ENCODE assay signal across 8 mouse cellular contexts in genomic region chr14:16250099-16250498, GRCm38 (mm10). TPM values are rescaled to one million over a fixed set of nuclear protein-coding genes. Genes with fewer than 3 reads are reported as not detected.
A peak's percentile ranks its signal among the peaks of the same experiment; 100 is the strongest.
DNase-seq lines count a peak whose midpoint lies in the region; ATAC-seq and TF ChIP-seq lines count a peak whose summit lies in the region.

No protein-coding gene starts in this region.

- peaks cover 6% of the 10 kb centered on the region for H3K36me3 ChIP-seq in heart, postnatal 0 days (replicated peaks; ENCODE audit: control insufficient read depth, insufficient read depth, low read length)
- H3K36me3 ChIP-seq in hindbrain, embryonic 15.5 days: 0 out of 2 replicates have a peak, but pooled peaks cover under 1% of the 10 kb centered on the region
- H3K36me3 ChIP-seq in midbrain, embryonic 14.5 days (ENCODE audit: control insufficient read depth, insufficient read depth, low read length): peaks cover under 1% of the 10 kb centered on the region; the same call in 1 of the 2 replicates

- TF ChIP-seq CTCF in heart, postnatal 0 days (IDR thresholded peaks at IDR 0.05; ENCODE audit: low read depth): no peak

- peak overlapping the region; percentile 70 for H3K4me3 ChIP-seq in heart, postnatal 0 days (ENCODE audit: low read depth, low read length)
- peak overlapping the region; percentile 88 for H3K4me3 ChIP-seq in brown adipose tissue, adult 24 weeks (ENCODE audit: insufficient read depth, low read depth, low read length)
- H3K4me3 ChIP-seq in hindbrain, embryonic 15.5 days: peak overlapping the region; percentile 97
- H3K4me3 ChIP-seq in midbrain, embryonic 14.5 days (replicated peaks; ENCODE audit: low read depth, low read length): peak overlapping the region; percentile 79

- intact Hi-C loops in heart, postnatal 14 days (cut with DNase I): no loop called here
- intact Hi-C loops in gastrocnemius, postnatal 36 days (cut with DNase I): no loop called here

- 65% methylated on average over 3 of the region's 3 CpGs for WGBS in heart, postnatal 0 days
- 65% methylated on average over 3 of the region's 3 CpGs for WGBS in hindbrain, embryonic 15.5 days
- 70% methylated on average over 3 of the region's 3 CpGs for WGBS in midbrain, embryonic 14.5 days

- TF ChIP-seq EP300 in heart, postnatal 0 days (IDR thresholded peaks at IDR 0.05; ENCODE audit: low read depth): no peak

- peak overlapping the region; percentile 75 for H3K4me2 ChIP-seq in heart, postnatal 0 days (ENCODE audit: low read depth, low read length)
- peak overlapping the region; percentile 93 for H3K4me2 ChIP-seq in hindbrain, embryonic 15.5 days
- peak overlapping the region; percentile 93 for H3K4me2 ChIP-seq in midbrain, embryonic 14.5 days (ENCODE audit: low read length)

- peaks cover 11% of the 10 kb centered on the region; the same call in 1 of the 2 replicates for H3K4me1 ChIP-seq in heart, postnatal 0 days (ENCODE audit: control insufficient read depth, insufficient read depth)
- H3K4me1 ChIP-seq in brown adipose tissue, adult 24 weeks (ENCODE audit: control insufficient read depth, insufficient read depth, insufficient read length, low read length): peaks cover 3% of the 10 kb centered on the region
- peaks cover 18% of the 10 kb centered on the region for H3K4me1 ChIP-seq in hindbrain, embryonic 15.5 days (replicated peaks)
- H3K4me1 ChIP-seq in midbrain, embryonic 14.5 days (ENCODE audit: control insufficient read depth, insufficient read depth, low read length): peaks cover 9% of the 10 kb centered on the region

- H3K27ac ChIP-seq in heart, postnatal 0 days (ENCODE audit: low read depth): peak overlapping the region; percentile 92; the same call in 1 of the 2 replicates
- peak overlapping the region; percentile 97 for H3K27ac ChIP-seq in brown adipose tissue, adult 24 weeks (replicated peaks; ENCODE audit: low read depth, low read length)
- H3K27ac ChIP-seq in hindbrain, embryonic 15.5 days (replicated peaks): no peak overlapping the region
- H3K27ac ChIP-seq in midbrain, embryonic 14.5 days (replicated peaks; ENCODE audit: low read depth, low read length): no peak overlapping the region

- DNase-seq in heart, postnatal 0 days (ENCODE audit: low spot score): no peak
- DNase-seq in heart, postnatal 14 days: no peak
- no peak for DNase-seq in midbrain, embryonic 14.5 days
- DNase-seq in B cell, adult 2 months: no peak
- no peak for DNase-seq in right cerebral cortex, postnatal 14 days
- DNase-seq in gastrocnemius, postnatal 36 days: no peak

- H3K9ac ChIP-seq in heart, postnatal 0 days (replicated peaks; ENCODE audit: low read depth, low read length): peak overlapping the region; percentile 91
- peak overlapping the region; percentile 98 for H3K9ac ChIP-seq in hindbrain, embryonic 15.5 days
- H3K9ac ChIP-seq in midbrain, embryonic 14.5 days (replicated peaks; ENCODE audit: low read length): peak overlapping the region; percentile 90

- no peaks in the 10 kb centered on the region for H3K27me3 ChIP-seq in heart, postnatal 0 days (ENCODE audit: control insufficient read depth, insufficient read depth, low read length)
- no peaks in the 10 kb centered on the region for H3K27me3 ChIP-seq in hindbrain, embryonic 15.5 days
- no peaks in the 10 kb centered on the region for H3K27me3 ChIP-seq in midbrain, embryonic 14.5 days (ENCODE audit: control insufficient read depth, insufficient read depth, low read length)

- no peaks in the 10 kb centered on the region for H3K9me3 ChIP-seq in heart, postnatal 0 days (replicated peaks; ENCODE audit: control insufficient read depth, low read length)
- no peaks in the 10 kb centered on the region for H3K9me3 ChIP-seq in hindbrain, embryonic 15.5 days
- no peaks in the 10 kb centered on the region for H3K9me3 ChIP-seq in midbrain, embryonic 14.5 days (ENCODE audit: control insufficient read depth, low read length)

- no peak for ATAC-seq in heart, postnatal 0 days (ENCODE audit: insufficient read depth, low read depth)
- ATAC-seq in hindbrain, embryonic 15.5 days (ENCODE audit: low FRiP score, low read depth): no peak
- ATAC-seq in midbrain, embryonic 14.5 days (ENCODE audit: low FRiP score, low TSS enrichment): no peak

RNA-seq across cellular contexts. Expression of gene Oxsm, which starts 0.5 kb away (rescaled TPM):
- 6.2 and 13.5 TPM in 2 replicates for total RNA-seq in heart, postnatal 0 days (2014; rRNA removed; ENCODE audit: low replicate concordance)
- polyA plus RNA-seq in heart, postnatal 0 days (2015; fragmentation: Nextera tagmentation; extraction: Ambion mirVana): 3.6 and 3.9 TPM in 2 replicates
- 10 to 100 TPM; 18.7 to 18.8 TPM for total RNA-seq in heart, postnatal 14 days (2021)
- polyA plus RNA-seq in brown adipose tissue, adult 24 weeks (2012; ENCODE audit: insufficient read depth, insufficient read length, missing spikeins): 21.5 and 29.3 TPM in 2 replicates
- polyA plus RNA-seq in hindbrain, embryonic 15.5 days (2015; fragmentation: Nextera tagmentation; extraction: Ambion mirVana): 2.3 and 2.4 TPM in 2 replicates
- polyA plus RNA-seq in midbrain, embryonic 14.5 days (2014; fragmentation: Nextera tagmentation; extraction: Ambion mirVana): 1.3 TPM in 2 replicates
- 10 to 100 TPM in 1 of 2 experiments, 1 to 10 TPM in 1; 9.3 to 11.6 TPM for total RNA-seq in gastrocnemius, postnatal 36 days (2021)

RNA-seq across cellular contexts. Expression of gene Ngly1, which starts 1.0 kb away (rescaled TPM):
- 25.7 and 34.3 TPM in 2 replicates for total RNA-seq in heart, postnatal 0 days (2014; rRNA removed; ENCODE audit: low replicate concordance)
- polyA plus RNA-seq in heart, postnatal 0 days (2015; fragmentation: Nextera tagmentation; extraction: Ambion mirVana): 27.0 and 29.3 TPM in 2 replicates
- 10 to 100 TPM; 36.7 to 37.6 TPM for total RNA-seq in heart, postnatal 14 days (2021)
- 38.8 and 51.0 TPM in 2 replicates for polyA plus RNA-seq in brown adipose tissue, adult 24 weeks (2012; ENCODE audit: insufficient read depth, insufficient read length, missing spikeins)
- polyA plus RNA-seq in hindbrain, embryonic 15.5 days (2015; fragmentation: Nextera tagmentation; extraction: Ambion mirVana): 27.5 and 28.3 TPM in 2 replicates
- 22.8 and 28.8 TPM in 2 replicates for polyA plus RNA-seq in midbrain, embryonic 14.5 days (2014; fragmentation: Nextera tagmentation; extraction: Ambion mirVana)
- total RNA-seq in gastrocnemius, postnatal 36 days (2021): 10 to 100 TPM; 46.5 to 50.7 TPM

Comparison
In these comparisons a context has a peak if more than half of its experiments do, and no peak if none do; other contexts are left out.
1. H3K27ac ChIP-seq: peak in heart, postnatal 0 days (single experiment) and brown adipose tissue, adult 24 weeks (single experiment); none in hindbrain, embryonic 15.5 days (single experiment) and midbrain, embryonic 14.5 days (single experiment).
2. Peak in every context shown above with its lines, with median percentiles within 50 percentile points of each other: H3K4me2 ChIP-seq, H3K4me3 ChIP-seq and H3K9ac ChIP-seq.